Mouse (Mus musculus) midbrain, embryonic 14.5 days (tissue): ENCODE data around the gene Tnfrsf12a. TPM values are rescaled to one million over a fixed set of nuclear protein-coding genes. Genes with fewer than 3 reads are reported as not detected.

Experiments
- ATAC-seq: fragments of 200-750 bp; cut with Nextera tagmentation; 2 replicates; pipeline ENCODE4 v1.8.0; 2017; ENCODE audit warnings: moderate number of reproducible peaks, moderate library complexity; ENCODE audit not compliant: low FRiP score, low TSS enrichment
- DNase-seq: peaks from one replicate; pipeline ENCODE4 v3.0.0-alpha.2; 2015
- H3K27ac ChIP-seq: fragments of 300-500 bp; sonication (generic); replicated peaks from 2 replicates; pipeline ENCODE4 v1.5.1; 2014; ENCODE audit warnings: mild to moderate bottlenecking, low read depth, low read length, moderate library complexity
- H3K27me3 ChIP-seq: fragments of 300-500 bp; sonication (generic); 2 replicates; pipeline ENCODE4 v1.6.1; 2014; ENCODE audit warnings: low read length, control low read depth, mixed read lengths; ENCODE audit not compliant: control insufficient read depth, insufficient read depth
- H3K36me3 ChIP-seq: fragments of 300-500 bp; sonication (generic); 2 replicates; pipeline ENCODE4 v1.6.1; 2014; ENCODE audit warnings: low read length, control low read depth; ENCODE audit not compliant: control insufficient read depth, insufficient read depth
- H3K4me1 ChIP-seq: fragments of 300-500 bp; sonication (generic); 2 replicates; pipeline ENCODE4 v1.6.1; 2014; ENCODE audit warnings: mild to moderate bottlenecking, antibody characterized with exemption, low read length, control low read depth; ENCODE audit not compliant: control insufficient read depth, insufficient read depth
- H3K4me2 ChIP-seq: fragments of 300-500 bp; sonication (generic); 2 replicates; pipeline ENCODE4 v1.6.1; 2014; ENCODE audit warnings: mild to moderate bottlenecking, low read length, moderate library complexity
- H3K4me3 ChIP-seq: fragments of 300-500 bp; sonication (generic); replicated peaks from 2 replicates; pipeline ENCODE4 v1.5.1; 2014; ENCODE audit warnings: low read depth, low read length
- H3K9ac ChIP-seq: fragments of 300-500 bp; sonication (generic); replicated peaks from 2 replicates; pipeline ENCODE4 v1.6.1; 2014; ENCODE audit warnings: mild to moderate bottlenecking, low read length, moderate library complexity
- H3K9me3 ChIP-seq: fragments of 300-500 bp; sonication (generic); 2 replicates; pipeline ENCODE4 v1.6.1; 2016; ENCODE audit warnings: low read length, control low read depth, mixed read lengths; ENCODE audit not compliant: control insufficient read depth
- WGBS: fragments of 180-500 bp; shearing (Covaris S2); extraction: QIAGEN DNeasy Blood & Tissue Kit; methylation state at CpG from one replicate; pipeline ENCODE4 v1.1.7; 2014; 5-methylcytosine and 5-hydroxymethylcytosine counted together
- polyA plus RNA-seq: library from polyadenylated mRNA; unstranded; fragments of >200 nt; fragmentation: Nextera tagmentation; extraction: Ambion mirVana; gene quantifications from 2 replicates; pipeline ENCODE4 v1.2.1, GENCODE M21; 2014

Tnfrsf12a gene
- polyA plus RNA-seq, 1 experiment from 2014 or later: 1.2 TPM

GRCm38 (mm10) chr17:23683856-23684672 is 6.8 kb upstream of the Tnfrsf12a start, which contains the start of gene Cldn9:
Cldn9 (minus strand) TSS chr17:23684026.
- ATAC-seq (no peak), DNase-seq (no peak)
- Histone ChIP-seq H3K9ac (no peak within 1 kb of the TSS), H3K4me3 (no peak within 1 kb of the TSS), H3K9me3 (no peaks in the 10 kb centered on the region), H3K27me3 (peaks cover 42% of the 10 kb centered on the region), H3K4me2 (no peak within 1 kb of the TSS), H3K4me1 (0 out of 2 replicates have a peak, but pooled peaks cover 5% of the 10 kb centered on the region), H3K36me3 (no peaks in the 10 kb centered on the region), H3K27ac (no peak within 1 kb of the TSS)
- WGBS: 13% methylated on average over 15 of the region's 15 CpGs

- no peak for DNase-seq
- Histone ChIP-seq H3K4me3 (no peak overlapping the region), H3K4me1 (0 out of 2 replicates have a peak, but pooled peaks cover 5% of the 10 kb centered on the region), H3K9ac (no peak overlapping the region), H3K36me3 (no peaks in the 10 kb centered on the region), H3K27ac (no peak overlapping the region), H3K27me3 (peaks cover 50% of the 10 kb centered on the region), H3K4me2 (no peak overlapping the region), H3K9me3 (no peaks in the 10 kb centered on the region)
- ATAC-seq: no peak
- 24% methylated on average over 15 of the region's 15 CpGs for WGBS
These were observed 6.0 kb upstream of the Tnfrsf12a start for GRCm38 (mm10) chr17:23683226-23683625.

- Histone ChIP-seq H3K36me3 (no peaks in the 10 kb centered on the region), H3K27me3 (peaks cover 51% of the 10 kb centered on the region), H3K4me3 (no peak overlapping the region), H3K9me3 (no peaks in the 10 kb centered on the region), H3K4me1 (peaks cover 6% of the 10 kb centered on the region; the same call in 1 of the 2 replicates), H3K27ac (no peak overlapping the region), H3K9ac (no peak overlapping the region), H3K4me2 (no peak overlapping the region)
- ATAC-seq (no peak), DNase-seq (no peak)
- 68% methylated on average over 3 of the region's 3 CpGs for WGBS
These were observed 5.3 kb upstream of the Tnfrsf12a start for GRCm38 (mm10) chr17:23682530-23682929.

- no peaks in the 10 kb centered on the region for H3K36me3 ChIP-seq
- H3K27me3 ChIP-seq: peaks cover 51% of the 10 kb centered on the region
- ATAC-seq (no peak), DNase-seq (no peak)
- H3K9ac ChIP-seq: no peak overlapping the region
- H3K4me2 ChIP-seq: no peak overlapping the region
- no peak overlapping the region for H3K27ac ChIP-seq
- H3K9me3 ChIP-seq: no peaks in the 10 kb centered on the region
- 71% methylated on average over 4 of the region's 4 CpGs for WGBS
- no peak overlapping the region for H3K4me3 ChIP-seq
- peaks cover 11% of the 10 kb centered on the region for H3K4me1 ChIP-seq
These were observed 4.8 kb upstream of the Tnfrsf12a start for GRCm38 (mm10) chr17:23682092-23682491.

GRCm38 (mm10) chr17:23681086-23681485 is 3.8 kb upstream of the Tnfrsf12a start:
- Histone ChIP-seq H3K4me2 (no peak overlapping the region), H3K4me3 (no peak overlapping the region), H3K27ac (no peak overlapping the region), H3K27me3 (peaks cover 59% of the 10 kb centered on the region), H3K36me3 (no peaks in the 10 kb centered on the region), H3K4me1 (peaks cover 21% of the 10 kb centered on the region), H3K9ac (no peak overlapping the region), H3K9me3 (no peaks in the 10 kb centered on the region)
- no peak for ATAC-seq
- 80% methylated on average over 10 of the region's 10 CpGs for whole genome bisulfite sequencing
- DNase-seq: no peak

- H3K36me3 ChIP-seq: no peaks in the 10 kb centered on the region
- no peak for ATAC-seq
- H3K9me3 ChIP-seq: no peaks in the 10 kb centered on the region
- 79% methylated on average over 9 of the region's 9 CpGs for WGBS
- H3K4me2 ChIP-seq: no peak overlapping the region
- no peak for DNase-seq
- H3K27ac ChIP-seq: no peak overlapping the region
- peaks cover 67% of the 10 kb centered on the region for H3K27me3 ChIP-seq
- H3K4me1 ChIP-seq: peaks cover 21% of the 10 kb centered on the region
- H3K4me3 ChIP-seq: no peak overlapping the region
- no peak overlapping the region for H3K9ac ChIP-seq
These were observed 3.1 kb upstream of the Tnfrsf12a start for GRCm38 (mm10) chr17:23680336-23680735.

GRCm38 (mm10) chr17:23679127-23679835 is 2.0 kb upstream of the Tnfrsf12a start, which contains the start of gene Cldn6:
Cldn6 (plus strand) TSS chr17:23679249.
- Histone ChIP-seq H3K36me3 (no peaks in the 10 kb centered on the region), H3K4me1 (peaks cover 26% of the 10 kb centered on the region), H3K9me3 (no peaks in the 10 kb centered on the region), H3K27me3 (peaks cover 70% of the 10 kb centered on the region), H3K4me3 (0 out of 2 replicates have a peak within 1 kb of the TSS, but pooled peaks have one; percentile 5), H3K9ac (no peak within 1 kb of the TSS), H3K4me2 (peak within 1 kb of the TSS; percentile 34), H3K27ac (no peak within 1 kb of the TSS)
- ATAC-seq (no peak), DNase-seq (no peak)
- WGBS: 2% methylated on average over 38 of the region's 38 CpGs

GRCm38 (mm10) chr17:23676473-23677031 is 716 bp downstream of the Tnfrsf12a start:
- no peaks in the 10 kb centered on the region for H3K36me3 ChIP-seq
- no peak overlapping the region for H3K27ac ChIP-seq
- H3K9me3 ChIP-seq: no peaks in the 10 kb centered on the region
- peak overlapping the region; percentile 89 for H3K4me2 ChIP-seq
- ATAC-seq: no peak
- 1% methylated on average over 37 of the region's 37 CpGs for WGBS
- peak overlapping the region; percentile 39 for H3K9ac ChIP-seq
- peaks cover 32% of the 10 kb centered on the region for H3K4me1 ChIP-seq
- peaks cover 53% of the 10 kb centered on the region for H3K27me3 ChIP-seq
- peak overlapping the region; percentile 45 for H3K4me3 ChIP-seq
- peak; percentile 38 for DNase-seq
